Comparison of ENCODE assay signal across 28 mouse cellular contexts in the genomic region with DNA sequence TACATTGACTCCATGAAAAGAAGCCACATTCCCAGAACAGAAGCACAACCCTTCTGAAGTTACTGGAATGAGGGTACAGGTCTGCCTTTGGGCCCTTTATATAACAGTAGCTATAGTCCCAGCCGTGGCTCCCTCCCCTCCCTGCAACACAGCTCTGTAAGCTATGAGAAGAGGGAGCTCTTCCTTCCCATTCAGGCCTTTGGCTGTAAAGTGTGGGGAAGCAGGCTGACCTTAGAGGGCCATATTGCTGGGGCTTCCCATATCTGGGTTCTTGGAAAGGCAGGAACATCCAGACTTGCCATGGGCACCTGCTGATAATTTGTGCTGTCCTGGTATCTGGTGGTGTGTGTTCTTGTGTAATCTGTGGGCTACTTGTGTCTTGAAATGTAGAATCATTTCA. TPM values are rescaled to one million over a fixed set of nuclear protein-coding genes. Genes with fewer than 3 reads are reported as not detected.
A peak's percentile ranks its signal among the peaks of the same experiment; 100 is the strongest.
DNase-seq lines count a peak whose midpoint lies in the region; ATAC-seq and TF ChIP-seq lines count a peak whose summit lies in the region.
"Had no signal": no experiment of that assay in that cellular context is flagged by ENCODE, and none has a peak within 500 bp of the region (broad histone marks: within the 10 kb centered on the region; RNA-seq: fewer than 3 reads in every experiment).

No protein-coding gene starts in this region.

- TF ChIP-seq CTCF in heart, adult 2 months (IDR thresholded peaks at IDR 0.05), result no peak

- no peak overlapping the region for H3K9ac ChIP-seq in heart, adult 2 months (ENCODE audit: low read depth, low read length)
- no peak overlapping the region for H3K9ac ChIP-seq in liver, embryonic 11.5 days (ENCODE audit: low read depth, low read length)
- no peak overlapping the region for H3K9ac ChIP-seq in liver, embryonic 12.5 days
- H3K9ac ChIP-seq: heart, embryonic 15.5 days; hindbrain, embryonic 15.5 days; limb, embryonic 12.5 days; liver, embryonic 13.5 days; neural tube, embryonic 12.5 days had no signal

- no peak for TF ChIP-seq EP300 in heart, adult 2 months (IDR thresholded peaks at IDR 0.05; ENCODE audit: insufficient read depth, low read depth, low read length)

- H3K4me3 ChIP-seq in heart, adult 2 months, result no peak overlapping the region
- no peak overlapping the region for H3K4me3 ChIP-seq in liver, embryonic 11.5 days (ENCODE audit: low read depth, low read length)
- H3K4me3 ChIP-seq in liver, embryonic 12.5 days, result no peak overlapping the region
- no peak overlapping the region for H3K4me3 ChIP-seq in limb, embryonic 10.5 days
- H3K4me3 ChIP-seq: heart, embryonic 15.5 days; hindbrain, embryonic 10.5 days; hindbrain, embryonic 15.5 days; limb, embryonic 12.5 days; liver, embryonic 13.5 days; myocyte; neural tube, embryonic 12.5 days had no signal

- TF ChIP-seq POLR2A in heart, adult 2 months (IDR thresholded peaks at IDR 0.05; ENCODE audit: insufficient read depth, low read depth, low read length), result no peak

- no peak overlapping the region for H3K4me2 ChIP-seq in liver, embryonic 11.5 days
- no peak overlapping the region for H3K4me2 ChIP-seq in liver, embryonic 12.5 days
- H3K4me2 ChIP-seq: heart, embryonic 15.5 days; hindbrain, embryonic 15.5 days; limb, embryonic 12.5 days; liver, embryonic 13.5 days; neural tube, embryonic 12.5 days had no signal

- no peaks in the 10 kb centered on the region for H3K27me3 ChIP-seq in heart, adult 2 months (ENCODE audit: control insufficient read depth, insufficient read depth, low read length)
- no peaks in the 10 kb centered on the region for H3K27me3 ChIP-seq in liver, embryonic 11.5 days (replicated peaks; ENCODE audit: control insufficient read depth, insufficient read depth, low read length)
- no peaks in the 10 kb centered on the region for H3K27me3 ChIP-seq in liver, embryonic 12.5 days (replicated peaks)
- no peaks in the 10 kb centered on the region for H3K27me3 ChIP-seq in limb, embryonic 10.5 days (ENCODE audit: low read depth, poor library complexity, severe bottlenecking)
- H3K27me3 ChIP-seq: heart, embryonic 15.5 days; hindbrain, embryonic 15.5 days; limb, embryonic 12.5 days; liver, embryonic 13.5 days; neural tube, embryonic 12.5 days; Patski had no signal

- H3K36me3 ChIP-seq in heart, adult 2 months (ENCODE audit: control insufficient read depth, insufficient read depth, low read length), result no peaks in the 10 kb centered on the region
- peaks cover 22% of the 10 kb centered on the region for H3K36me3 ChIP-seq in liver, embryonic 11.5 days (ENCODE audit: control insufficient read depth, insufficient read depth, low read length)
- peaks cover 59% of the 10 kb centered on the region for H3K36me3 ChIP-seq in liver, embryonic 12.5 days
- H3K36me3 ChIP-seq in limb, embryonic 10.5 days, result peaks cover 39% of the 10 kb centered on the region

- H3K9me3 ChIP-seq in liver, embryonic 11.5 days (ENCODE audit: control insufficient read depth, low read length), result peaks cover 4% of the 10 kb centered on the region; the same call in 1 of the 2 replicates
- no peaks in the 10 kb centered on the region for H3K9me3 ChIP-seq in liver, embryonic 12.5 days (replicated peaks)
- H3K9me3 ChIP-seq in limb, embryonic 10.5 days (replicated peaks), result no peaks in the 10 kb centered on the region
- H3K9me3 ChIP-seq: heart, embryonic 15.5 days; hindbrain, embryonic 10.5 days; hindbrain, embryonic 15.5 days; limb, embryonic 12.5 days; liver, embryonic 13.5 days; neural tube, embryonic 12.5 days had no signal

- ATAC-seq in liver, embryonic 11.5 days (replicated peaks; ENCODE audit: low FRiP score), result no peak
- no peak for ATAC-seq in liver, embryonic 12.5 days
- ATAC-seq: forebrain, embryonic 14.5 days; inflammation-experienced regulatory T-cells, adult 6 months; Patski had no signal

- H3K27ac ChIP-seq in heart, adult 2 months, result no peak overlapping the region
- H3K27ac ChIP-seq in liver, embryonic 11.5 days (ENCODE audit: low read depth, low read length), result no peak overlapping the region
- no peak overlapping the region for H3K27ac ChIP-seq in liver, embryonic 12.5 days
- H3K27ac ChIP-seq in limb, embryonic 10.5 days, result no peak overlapping the region
- H3K27ac ChIP-seq: heart, embryonic 15.5 days; hindbrain, embryonic 10.5 days; hindbrain, embryonic 15.5 days; limb, embryonic 12.5 days; liver, embryonic 13.5 days; macrophage; neural tube, embryonic 12.5 days; stomach, postnatal 0 days had no signal

- intact Hi-C loops in heart, adult 2 months (cut with DNase I), result no loop called here
- intact Hi-C loops in heart, postnatal 10 days (cut with DNase I), result no loop called here

- H3K79me2 ChIP-seq in heart, adult 2 months (replicated peaks; ENCODE audit: control insufficient read depth, insufficient read depth, low read length), result no peaks in the 10 kb centered on the region

- H3K4me1 ChIP-seq in heart, adult 2 months (ENCODE audit: control insufficient read depth, insufficient read depth, low read length), result no peaks in the 10 kb centered on the region
- H3K4me1 ChIP-seq in liver, embryonic 11.5 days (replicated peaks; ENCODE audit: control insufficient read depth, insufficient read depth, low read length), result no peaks in the 10 kb centered on the region
- peaks cover 6% of the 10 kb centered on the region; the same call in 1 of the 2 replicates for H3K4me1 ChIP-seq in liver, embryonic 12.5 days
- H3K4me1 ChIP-seq in limb, embryonic 10.5 days, result no peaks in the 10 kb centered on the region
- H3K4me1 ChIP-seq: heart, embryonic 15.5 days; hindbrain, embryonic 10.5 days; hindbrain, embryonic 15.5 days; limb, embryonic 12.5 days; neural tube, embryonic 12.5 days had no signal

- DNase-seq in heart, adult 2 months, result peak; percentile 1 to 11
- DNase-seq in heart, postnatal 10 days, result no peak
- DNase-seq in liver, embryonic 11.5 days (ENCODE audit: low spot score), result peak; percentile 9
- peak; percentile 3 for DNase-seq in right cerebral cortex, postnatal 25 days
- DNase-seq in right cerebral cortex, postnatal 4 days, result no peak
- peak; percentile 15 for DNase-seq in limb, embryonic 10.5 days (ENCODE audit: low spot score)
- DNase-seq in kidney, postnatal 25 days, result no peak
- DNase-seq: adrenal gland, postnatal 10 days; cerebellum, adult 8-10 months; cerebellum, postnatal 25 days; gastrocnemius, postnatal 25 days; kidney, adult 2 months; kidney, postnatal 4 days; liver, embryonic 13.5 days; lung, adult 2 months; lung, postnatal 10 days had no signal

- WGBS in heart, adult 2 months, result 100% methylated on average over 1 of the region's 1 CpGs
- 96% methylated on average over 1 of the region's 1 CpGs for WGBS in liver, embryonic 11.5 days
- 86% methylated on average over 1 of the region's 1 CpGs for WGBS in liver, embryonic 12.5 days (ENCODE audit: insufficient replicate concordance)
- WGBS in limb, embryonic 10.5 days, result 72% methylated on average over 1 of the region's 1 CpGs

RNA-seq across cellular contexts. Expression of a gene that starts 24.3 kb away (rescaled TPM):
- 1 to 10 TPM in 1 of 2 experiments, under 1 TPM in 1; 0.84 to 1.0 TPM for total RNA-seq in heart, adult 2 months (2021)
- polyA plus RNA-seq in heart, adult 2 months (2012; rRNA removed), result 2.5 and 2.8 TPM in 2 replicates
- 1 to 10 TPM; 1.5 to 1.7 TPM for total RNA-seq in heart, postnatal 10 days (2021)
- polyA plus RNA-seq in liver, embryonic 11.5 days (2014; fragmentation: Nextera tagmentation; extraction: Ambion mirVana), result 0.86 and 0.92 TPM in 2 replicates
- 0.41 and 0.49 TPM in 2 replicates for polyA plus RNA-seq in liver, embryonic 12.5 days (2016; fragmentation: Nextera tagmentation; extraction: Ambion mirVana)
- 1.6 and 2.0 TPM in 2 replicates for polyA plus RNA-seq in limb, embryonic 10.5 days (2016; fragmentation: Nextera tagmentation; extraction: Ambion mirVana)

RNA-seq across cellular contexts. Expression of a gene that starts 24.6 kb away (rescaled TPM):
- 1 to 10 TPM; 3.7 to 4.1 TPM for total RNA-seq in heart, adult 2 months (2021)
- 3.6 and 6.3 TPM in 2 replicates for polyA plus RNA-seq in heart, adult 2 months (2012; rRNA removed)
- total RNA-seq in heart, postnatal 10 days (2021), result 1 to 10 TPM; 1.4 to 2.7 TPM
- polyA plus RNA-seq in liver, embryonic 11.5 days (2014; fragmentation: Nextera tagmentation; extraction: Ambion mirVana), result 2.2 and 2.6 TPM in 2 replicates
- 0.92 and 1.1 TPM in 2 replicates for polyA plus RNA-seq in liver, embryonic 12.5 days (2016; fragmentation: Nextera tagmentation; extraction: Ambion mirVana)
- polyA plus RNA-seq in limb, embryonic 10.5 days (2016; fragmentation: Nextera tagmentation; extraction: Ambion mirVana), result 3.5 and 4.2 TPM in 2 replicates

Comparison
In these comparisons a context has a peak if more than half of its experiments do, and no peak if none do; other contexts are left out.
1. DNase-seq: peak in heart, adult 2 months (2 of 2), liver, embryonic 11.5 days (single experiment), right cerebral cortex, postnatal 25 days (single experiment) and limb, embryonic 10.5 days (single experiment); none in heart, postnatal 10 days (0 of 2), right cerebral cortex, postnatal 4 days (single experiment) and kidney, postnatal 25 days (0 of 2).